Mouse (Mus musculus): ENCODE measurements around the gene Ehmt2. TPM values are rescaled to one million over a fixed set of nuclear protein-coding genes. Genes with fewer than 3 reads are reported as not detected.

The Ehmt2 gene
- polyA plus RNA-seq, 1 experiment from 2014 or later: 70.1 TPM

DNA sequence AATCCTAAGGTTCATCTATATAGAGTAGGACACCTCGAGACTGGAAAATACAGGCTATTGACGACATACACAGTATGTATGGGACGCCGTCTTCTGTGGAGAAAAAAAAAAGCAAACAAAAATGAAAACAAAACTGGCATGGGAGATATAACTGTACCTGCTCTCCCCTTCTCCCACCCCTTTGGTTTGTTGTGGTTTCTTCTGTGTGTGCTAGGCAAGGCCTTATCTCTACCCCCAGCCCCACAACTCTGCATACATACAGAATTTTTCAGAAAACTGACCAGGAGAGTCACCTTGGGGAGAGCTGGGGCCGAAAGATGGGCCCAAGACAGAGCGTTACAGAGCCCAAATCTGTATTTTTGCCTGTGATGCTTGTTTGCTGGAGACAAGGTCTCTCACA is 13.6 kb upstream of the Ehmt2 start:
- 88% methylated on average over 6 of the region's 6 CpGs for WGBS
- DNase-seq (ENCODE audit: low spot score) (no peak), ATAC-seq (ENCODE audit: low FRiP score) (no peak)
- no peak overlapping the region for H3K4me3 ChIP-seq (ENCODE audit: low read depth, low read length)
- no peaks in the 10 kb centered on the region for H3K36me3 ChIP-seq (ENCODE audit: control insufficient read depth, insufficient read depth, low read length)
- H3K27me3 ChIP-seq (ENCODE audit: control insufficient read depth, insufficient read depth, low read length): 0 out of 2 replicates have a peak, but pooled peaks cover 2% of the 10 kb centered on the region
- H3K9ac ChIP-seq (ENCODE audit: low read depth, low read length): no peak overlapping the region
- H3K4me1 ChIP-seq (replicated peaks; ENCODE audit: control insufficient read depth, insufficient read depth, low read length): no peaks in the 10 kb centered on the region
- no peak overlapping the region for H3K4me2 ChIP-seq (replicated peaks; ENCODE audit: low read depth, low read length)
- no peaks in the 10 kb centered on the region for H3K9me3 ChIP-seq (ENCODE audit: control insufficient read depth, low read length)
- no peak overlapping the region for H3K27ac ChIP-seq (ENCODE audit: low read depth, low read length)

DNA sequence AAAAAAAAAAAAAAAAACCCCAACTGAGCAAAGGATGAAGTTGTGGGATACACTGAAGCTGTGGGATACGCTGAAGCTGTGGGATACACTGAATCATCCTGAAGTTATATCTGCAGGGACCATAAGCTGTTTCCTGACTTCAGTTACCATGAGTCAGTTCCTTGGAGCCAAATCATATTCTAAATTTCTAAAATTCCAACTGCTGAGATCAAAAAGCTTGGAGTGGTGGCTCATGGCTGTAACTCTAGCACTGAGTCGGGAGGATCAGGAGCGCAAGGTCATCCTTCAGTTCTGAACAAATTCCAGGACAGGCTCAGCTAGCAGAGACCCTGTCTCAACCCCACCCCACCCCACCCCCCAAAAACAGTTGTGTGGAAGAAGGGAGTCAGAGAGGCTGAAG is 12.7 kb upstream of the Ehmt2 start:
- Histone ChIP-seq H3K27me3 (ENCODE audit: control insufficient read depth, insufficient read depth, low read length) (0 out of 2 replicates have a peak, but pooled peaks cover 2% of the 10 kb centered on the region), H3K4me1 (replicated peaks; ENCODE audit: control insufficient read depth, insufficient read depth, low read length) (no peaks in the 10 kb centered on the region), H3K4me2 (replicated peaks; ENCODE audit: low read depth, low read length) (no peak overlapping the region), H3K4me3 (ENCODE audit: low read depth, low read length) (no peak overlapping the region), H3K27ac (ENCODE audit: low read depth, low read length) (no peak overlapping the region), H3K9ac (ENCODE audit: low read depth, low read length) (no peak overlapping the region), H3K36me3 (ENCODE audit: control insufficient read depth, insufficient read depth, low read length) (no peaks in the 10 kb centered on the region), H3K9me3 (ENCODE audit: control insufficient read depth, low read length) (no peaks in the 10 kb centered on the region)
- DNase-seq (ENCODE audit: low spot score) (no peak), ATAC-seq (ENCODE audit: low FRiP score) (no peak)
- 79% methylated on average over 3 of the region's 3 CpGs for WGBS

DNA sequence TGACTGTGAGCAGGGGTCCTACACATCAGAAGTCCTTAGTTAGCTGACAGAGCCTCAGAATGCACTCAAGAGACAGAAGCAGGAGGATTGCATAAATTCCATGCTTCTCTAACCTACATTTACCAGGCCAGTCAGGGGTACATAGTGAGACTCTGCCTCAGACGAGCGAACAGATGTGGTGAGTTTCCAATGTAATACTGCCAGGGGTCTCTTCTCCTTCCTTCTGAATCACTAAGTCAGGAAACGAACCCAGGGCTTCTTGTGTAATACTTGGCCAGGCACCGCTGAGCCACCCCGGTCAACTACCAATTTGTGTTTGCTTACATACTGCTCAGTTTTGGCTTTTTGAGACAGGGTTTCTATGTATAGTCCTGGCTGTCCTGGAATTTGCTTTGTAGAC is 10.3 kb upstream of the Ehmt2 start:
- Histone ChIP-seq H3K27ac (ENCODE audit: low read depth, low read length) (no peak overlapping the region), H3K36me3 (ENCODE audit: control insufficient read depth, insufficient read depth, low read length) (no peaks in the 10 kb centered on the region), H3K27me3 (ENCODE audit: control insufficient read depth, insufficient read depth, low read length) (no peaks in the 10 kb centered on the region), H3K4me3 (ENCODE audit: low read depth, low read length) (no peak overlapping the region), H3K9ac (ENCODE audit: low read depth, low read length) (no peak overlapping the region), H3K4me2 (replicated peaks; ENCODE audit: low read depth, low read length) (no peak overlapping the region), H3K4me1 (replicated peaks; ENCODE audit: control insufficient read depth, insufficient read depth, low read length) (no peaks in the 10 kb centered on the region), H3K9me3 (ENCODE audit: control insufficient read depth, low read length) (no peaks in the 10 kb centered on the region)
- no peak for DNase-seq (ENCODE audit: low spot score)
- 88% methylated on average over 5 of the region's 5 CpGs for WGBS
- no peak for ATAC-seq (ENCODE audit: low FRiP score)

DNA sequence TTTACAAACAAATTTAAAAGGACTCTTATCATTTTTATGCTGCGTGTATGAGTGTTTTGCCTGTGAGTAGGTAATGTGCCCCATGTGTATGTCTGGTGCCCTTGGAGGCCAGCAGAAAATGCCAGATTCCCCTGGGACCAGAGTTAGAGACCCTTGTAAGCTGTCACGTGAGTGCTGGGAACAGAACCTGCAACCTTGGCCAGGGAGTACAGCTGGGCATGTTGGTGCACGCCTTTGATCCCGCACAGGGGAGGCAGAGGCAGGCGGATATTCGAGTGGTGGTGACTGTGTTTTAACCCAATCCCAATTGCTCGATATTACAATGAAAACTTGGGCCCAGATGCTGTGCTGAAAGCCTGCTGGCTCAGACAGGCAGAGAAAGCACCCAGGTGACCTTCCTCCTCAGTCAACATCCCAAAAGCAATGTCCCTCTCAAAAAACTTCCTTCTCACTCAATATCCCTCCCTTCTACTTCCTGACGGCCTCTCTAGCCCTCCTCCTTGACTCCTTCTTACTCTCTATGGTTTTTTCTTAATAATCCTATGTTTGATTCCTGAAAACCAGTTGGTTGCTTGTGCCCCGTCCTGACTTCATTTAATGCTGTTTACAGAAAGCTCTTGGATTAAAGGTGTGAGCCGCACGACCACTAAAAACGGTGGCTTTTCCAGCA is 8.1 kb upstream of the Ehmt2 start:
- 88% methylated on average over 12 of the region's 12 CpGs for WGBS
- Histone ChIP-seq H3K4me1 (replicated peaks; ENCODE audit: control insufficient read depth, insufficient read depth, low read length) (no peaks in the 10 kb centered on the region; the same call in 1 of the 2 replicates), H3K36me3 (ENCODE audit: control insufficient read depth, insufficient read depth, low read length) (no peaks in the 10 kb centered on the region), H3K27ac (ENCODE audit: low read depth, low read length) (no peak overlapping the region), H3K4me2 (replicated peaks; ENCODE audit: low read depth, low read length) (no peak overlapping the region), H3K9me3 (ENCODE audit: control insufficient read depth, low read length) (no peaks in the 10 kb centered on the region), H3K9ac (ENCODE audit: low read depth, low read length) (no peak overlapping the region), H3K4me3 (ENCODE audit: low read depth, low read length) (no peak overlapping the region), H3K27me3 (ENCODE audit: control insufficient read depth, insufficient read depth, low read length) (no peaks in the 10 kb centered on the region)
- DNase-seq (ENCODE audit: low spot score): no peak
- ATAC-seq (ENCODE audit: low FRiP score): no peak

DNA sequence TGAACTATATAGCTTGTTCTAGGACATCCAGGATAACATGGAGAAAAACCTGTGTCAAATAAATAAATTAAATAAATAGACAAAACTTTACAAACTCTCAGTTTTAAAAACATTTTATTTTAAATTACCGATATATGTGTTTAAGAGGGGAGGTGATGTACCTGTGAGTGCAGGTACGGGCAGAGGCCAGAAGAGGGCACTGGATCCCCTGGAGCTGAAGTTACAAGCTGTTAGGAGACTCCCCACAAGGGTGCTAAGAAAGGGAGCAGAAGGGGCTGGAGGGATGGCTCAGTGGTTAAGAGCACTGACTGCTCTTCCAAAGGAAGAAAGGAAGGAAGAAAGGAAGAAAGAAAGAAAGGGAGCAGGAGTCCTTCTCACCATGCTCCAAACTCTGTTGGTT is 6.9 kb upstream of the Ehmt2 start:
- peaks cover 7% of the 10 kb centered on the region for H3K4me1 ChIP-seq (replicated peaks; ENCODE audit: control insufficient read depth, insufficient read depth, low read length)
- no peak overlapping the region for H3K9ac ChIP-seq (ENCODE audit: low read depth, low read length)
- no peak for DNase-seq (ENCODE audit: low spot score)
- peaks cover 5% of the 10 kb centered on the region for H3K36me3 ChIP-seq (ENCODE audit: control insufficient read depth, insufficient read depth, low read length)
- H3K27ac ChIP-seq (ENCODE audit: low read depth, low read length): no peak overlapping the region
- ATAC-seq (ENCODE audit: low FRiP score): no peak
- H3K27me3 ChIP-seq (ENCODE audit: control insufficient read depth, insufficient read depth, low read length): no peaks in the 10 kb centered on the region
- 100% methylated on average over 2 of the region's 2 CpGs for WGBS
- no peaks in the 10 kb centered on the region for H3K9me3 ChIP-seq (ENCODE audit: control insufficient read depth, low read length)
- no peak overlapping the region for H3K4me2 ChIP-seq (replicated peaks; ENCODE audit: low read depth, low read length)
- H3K4me3 ChIP-seq (ENCODE audit: low read depth, low read length): no peak overlapping the region

DNA sequence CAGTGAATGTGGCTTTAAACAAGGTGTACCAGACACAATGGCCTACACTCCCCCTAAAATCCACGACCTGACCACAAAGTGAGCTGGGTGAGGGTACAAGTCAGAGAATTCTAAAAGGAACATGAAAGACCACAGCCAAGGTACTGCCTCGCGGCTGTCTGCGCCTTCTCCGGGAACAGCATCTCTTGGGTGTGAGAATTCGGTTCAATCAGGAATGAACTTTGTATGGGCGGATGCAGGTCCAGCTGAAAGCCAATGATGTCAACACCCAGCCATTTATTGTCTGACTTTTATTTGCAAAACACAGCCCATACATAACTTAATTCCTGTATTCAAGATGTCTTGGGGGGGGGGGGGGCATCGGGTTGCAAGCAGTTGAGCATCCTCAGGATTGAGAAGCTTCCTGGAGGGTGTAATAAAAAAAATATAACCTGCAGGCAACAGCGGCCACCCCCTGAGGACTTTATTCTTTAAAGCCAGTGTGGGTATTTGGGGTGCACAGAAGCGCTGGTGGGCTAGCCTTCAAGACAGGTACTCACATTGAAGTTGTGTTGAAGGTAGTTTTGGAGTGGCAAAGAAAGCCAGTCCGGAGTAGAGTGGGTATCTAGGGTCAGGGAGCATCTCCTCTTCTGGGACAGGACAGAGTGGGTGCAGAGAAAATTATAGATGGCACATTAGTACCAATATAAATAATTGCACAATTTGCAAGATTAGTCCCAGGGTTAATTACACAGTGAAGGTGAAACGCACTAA is 5.0 kb upstream of the Ehmt2 start:
- H3K9ac ChIP-seq (ENCODE audit: low read depth, low read length): peak overlapping the region; percentile 63
- no peak for DNase-seq (ENCODE audit: low spot score)
- H3K9me3 ChIP-seq (ENCODE audit: control insufficient read depth, low read length): no peaks in the 10 kb centered on the region
- H3K27me3 ChIP-seq (ENCODE audit: control insufficient read depth, insufficient read depth, low read length): no peaks in the 10 kb centered on the region
- no peak overlapping the region; the same call in 1 of the 2 replicates for H3K4me2 ChIP-seq (replicated peaks; ENCODE audit: low read depth, low read length)
- H3K4me3 ChIP-seq (ENCODE audit: low read depth, low read length): peak overlapping the region; percentile 71; the same call in 1 of the 2 replicates
- WGBS: 77% methylated on average over 12 of the region's 12 CpGs
- ATAC-seq (ENCODE audit: low FRiP score): no peak
- H3K4me1 ChIP-seq (replicated peaks; ENCODE audit: control insufficient read depth, insufficient read depth, low read length): peaks cover 10% of the 10 kb centered on the region
- H3K36me3 ChIP-seq (ENCODE audit: control insufficient read depth, insufficient read depth, low read length): peaks cover 6% of the 10 kb centered on the region
- H3K27ac ChIP-seq (ENCODE audit: low read depth, low read length): peak overlapping the region; percentile 87

DNA sequence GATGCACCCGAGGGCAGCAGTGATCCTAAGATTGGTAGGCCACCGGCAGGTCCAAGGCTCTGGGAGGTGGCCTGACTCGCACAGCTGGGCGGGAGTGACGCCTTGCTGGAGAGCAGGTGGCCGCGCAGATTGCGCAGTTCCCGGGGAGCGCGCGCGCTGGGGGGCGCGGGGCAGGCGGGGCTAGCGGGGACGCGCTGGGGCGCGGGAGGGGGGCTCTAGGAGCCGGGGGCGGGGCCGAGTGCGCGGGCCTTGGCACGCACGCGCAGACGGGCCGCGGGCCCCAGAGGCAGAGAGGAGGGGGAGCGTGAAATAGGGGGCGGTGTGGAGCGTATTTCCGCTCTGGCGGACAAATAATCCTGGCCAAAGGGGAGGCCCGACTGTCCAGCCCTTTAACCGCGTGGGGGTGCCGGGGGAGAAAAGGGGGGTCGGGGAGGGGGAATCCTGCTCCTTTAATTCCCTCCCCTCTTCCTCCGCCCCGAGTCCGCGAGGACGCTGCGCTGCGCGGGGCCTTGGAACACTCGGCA is 4.1 kb upstream of the Ehmt2 start:
- Histone ChIP-seq H3K4me2 (replicated peaks; ENCODE audit: low read depth, low read length) (peak overlapping the region; percentile 91), H3K27ac (ENCODE audit: low read depth, low read length) (peak overlapping the region; percentile 87), H3K36me3 (ENCODE audit: control insufficient read depth, insufficient read depth, low read length) (peaks cover 6% of the 10 kb centered on the region), H3K9me3 (ENCODE audit: control insufficient read depth, low read length) (no peaks in the 10 kb centered on the region), H3K4me1 (replicated peaks; ENCODE audit: control insufficient read depth, insufficient read depth, low read length) (peaks cover 10% of the 10 kb centered on the region), H3K27me3 (ENCODE audit: control insufficient read depth, insufficient read depth, low read length) (no peaks in the 10 kb centered on the region), H3K9ac (ENCODE audit: low read depth, low read length) (peak overlapping the region; percentile 84), H3K4me3 (ENCODE audit: low read depth, low read length) (peak overlapping the region; percentile 71)
- WGBS: 0% methylated on average over 18 of the region's 51 CpGs
- DNase-seq (ENCODE audit: low spot score): peak; percentile 98
- ATAC-seq (ENCODE audit: low FRiP score): peak; percentile 90

DNA sequence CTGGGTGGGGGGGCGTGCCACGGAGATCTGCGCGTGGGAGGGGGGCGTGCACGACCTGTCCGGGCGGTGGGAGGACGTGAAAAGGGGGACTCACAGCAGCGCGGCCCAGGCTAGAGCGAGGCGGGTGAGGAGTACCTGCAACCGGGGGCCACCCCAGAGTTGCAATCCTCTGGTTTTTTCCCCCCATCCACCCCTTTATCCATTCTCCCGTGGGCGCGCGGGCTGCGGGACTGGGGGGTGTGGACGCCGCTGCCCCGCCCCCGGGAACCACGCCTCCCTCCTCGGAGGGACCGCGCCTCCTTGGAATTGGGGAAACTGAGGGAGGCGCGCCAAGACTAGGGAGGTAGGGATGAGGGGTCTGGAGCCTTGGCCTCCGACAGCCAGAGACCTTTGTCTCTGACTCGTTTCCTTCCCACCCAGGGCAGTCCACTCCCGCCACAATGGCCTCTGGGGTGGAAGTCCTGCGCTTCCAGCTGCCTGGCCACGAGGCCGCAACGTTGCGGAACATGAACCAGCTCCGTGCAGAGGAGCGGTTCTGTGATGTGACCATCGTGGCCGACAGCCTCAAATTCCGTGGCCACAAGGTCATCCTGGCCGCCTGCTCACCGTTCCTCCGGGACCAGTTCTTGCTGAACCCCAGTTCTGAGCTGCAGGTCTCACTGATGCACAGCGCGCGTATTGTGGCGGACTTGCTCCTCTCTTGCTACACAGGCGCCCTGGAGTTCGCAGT is 3.3 kb upstream of the Ehmt2 start:
- no peaks in the 10 kb centered on the region for H3K9me3 ChIP-seq (ENCODE audit: control insufficient read depth, low read length)
- H3K4me1 ChIP-seq (replicated peaks; ENCODE audit: control insufficient read depth, insufficient read depth, low read length): peaks cover 10% of the 10 kb centered on the region
- peak overlapping the region; percentile 87 for H3K27ac ChIP-seq (ENCODE audit: low read depth, low read length)
- peak overlapping the region; percentile 91 for H3K4me2 ChIP-seq (replicated peaks; ENCODE audit: low read depth, low read length)
- peak overlapping the region; percentile 71 for H3K4me3 ChIP-seq (ENCODE audit: low read depth, low read length)
- H3K27me3 ChIP-seq (ENCODE audit: control insufficient read depth, insufficient read depth, low read length): no peaks in the 10 kb centered on the region
- peak; percentile 21 for ATAC-seq (ENCODE audit: low FRiP score)
- 9% methylated on average over 43 of the region's 51 CpGs for WGBS
- peak overlapping the region; percentile 84 for H3K9ac ChIP-seq (ENCODE audit: low read depth, low read length)
- peaks cover 6% of the 10 kb centered on the region for H3K36me3 ChIP-seq (ENCODE audit: control insufficient read depth, insufficient read depth, low read length)
- DNase-seq (ENCODE audit: low spot score): peak; percentile 53

Data from hindbrain, embryonic 11.5 days (tissue).